Mouse (Mus musculus) adrenal gland, postnatal 36 days (tissue): ENCODE data around the gene Sub1. TPM values are rescaled to one million over a fixed set of nuclear protein-coding genes. Genes with fewer than 3 reads are reported as not detected.
A peak's percentile ranks its signal among the peaks of the same experiment; 100 is the strongest.

Experiments
- DNase-seq, 2 experiments: peaks; one replicate each; pipeline ENCODE4 v3.0.0; 2021; ENCODE audit warnings: mixed read lengths in 1 of 2
- long read RNA-seq, 2 experiments: library from polyadenylated mRNA; stranded (forward); transcript quantifications; one replicate each; pipeline ENCODE4 v2.0.0; 2021; ENCODE audit warnings: borderline sequencing depth in 2 of 2
- total RNA-seq, 2 experiments: library from RNA; stranded (reverse); gene quantifications; 2 replicates each; pipeline ENCODE4 v1.2.3; 2021

Gene Sub1
- 100 to 1,000 TPM; 226 to 248 TPM for total RNA-seq
- long read RNA-seq, experiment 1, transcript Sub1-201 (5 exons, 3,372 nt), result major isoform, 241 of 296 reads
- long read RNA-seq, experiment 1, partial matches to known transcripts, result 46 of 296 reads
- long read RNA-seq, experiment 1, other reads (novel, unspliced or antisense), result 9 of 296 reads
- long read RNA-seq, experiment 2, transcript Sub1-201 (5 exons, 3,372 nt), result major isoform, 92 of 98 reads
- long read RNA-seq, experiment 2, partial matches to known transcripts, result 1 of 98 reads
- long read RNA-seq, experiment 2, other reads (novel, unspliced or antisense), result 5 of 98 reads

DNA sequence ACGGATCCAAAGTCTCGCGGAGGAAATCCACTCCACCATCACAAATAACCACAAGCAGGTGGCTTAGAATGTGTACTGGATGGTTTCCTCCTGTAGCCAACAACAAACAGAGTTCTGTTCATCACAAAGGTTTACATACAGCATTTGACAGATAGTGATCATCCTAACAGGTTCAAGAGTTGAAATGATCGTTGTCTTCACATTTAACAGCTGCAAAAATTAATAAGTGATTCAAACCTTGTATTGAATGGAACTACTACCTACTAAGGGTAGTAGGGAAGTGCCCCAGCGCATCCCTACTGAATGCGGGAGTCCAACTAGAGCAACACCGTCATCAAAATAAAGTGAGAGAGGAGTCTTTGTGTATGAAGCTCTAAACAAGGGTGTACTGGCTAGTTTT lies at the start of gene Sub1:
Sub1 (minus strand) TSS at position 101 of the 400 bp plus-strand sequence.
- DNase-seq, result no peak

DNA sequence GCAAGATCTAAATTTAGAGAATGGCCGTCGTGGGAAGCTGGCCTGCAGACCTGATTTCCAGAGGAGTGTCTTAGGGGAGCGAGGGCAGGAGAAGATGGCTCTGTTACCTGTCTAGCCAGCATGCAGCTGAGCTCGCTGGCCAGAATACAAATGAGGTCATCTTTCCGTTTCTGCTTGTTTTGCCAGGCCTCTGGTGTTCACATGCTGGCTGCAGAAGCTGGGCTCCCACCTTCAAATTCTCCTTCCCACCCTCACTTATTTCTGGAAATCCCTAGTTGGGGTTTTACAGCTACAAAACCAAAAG lies 43.6 kb upstream of the Sub1 start:
- DNase-seq, result no peak

DNA sequence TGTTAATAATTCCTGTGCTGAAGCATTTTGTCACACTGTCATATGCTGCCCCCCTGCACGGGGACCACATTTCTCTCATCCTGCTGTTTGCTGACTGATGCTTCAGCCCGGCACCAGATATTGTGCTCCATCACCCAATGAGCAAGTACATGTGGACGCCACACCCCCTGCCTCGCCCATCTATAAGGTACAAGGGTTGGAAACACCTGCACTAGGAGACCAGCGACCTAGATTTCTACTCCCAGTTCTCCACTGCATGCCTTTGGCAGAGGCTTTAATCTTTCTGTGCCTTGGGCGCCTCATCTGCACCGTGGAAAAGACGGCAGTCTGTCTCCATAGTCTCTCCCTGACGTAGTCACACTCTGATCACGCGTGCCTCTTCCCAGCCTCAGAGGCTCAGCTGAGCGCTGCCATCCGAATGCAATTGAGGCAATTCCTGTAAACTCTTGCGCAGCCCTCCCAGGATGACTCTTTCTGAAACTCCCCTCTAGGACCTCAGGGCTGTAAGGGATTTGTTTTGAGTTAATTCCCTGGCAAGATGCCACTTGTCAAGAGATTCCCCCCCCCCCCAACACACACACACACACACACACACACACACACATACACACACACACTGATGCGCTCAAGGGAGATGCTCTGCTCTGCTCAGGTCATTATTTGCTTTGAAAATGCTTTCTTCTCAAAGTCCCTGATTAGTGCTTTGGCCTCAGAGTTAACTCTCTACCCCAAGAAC lies 43.1 kb upstream of the Sub1 start:
- DNase-seq, result no peak

DNA sequence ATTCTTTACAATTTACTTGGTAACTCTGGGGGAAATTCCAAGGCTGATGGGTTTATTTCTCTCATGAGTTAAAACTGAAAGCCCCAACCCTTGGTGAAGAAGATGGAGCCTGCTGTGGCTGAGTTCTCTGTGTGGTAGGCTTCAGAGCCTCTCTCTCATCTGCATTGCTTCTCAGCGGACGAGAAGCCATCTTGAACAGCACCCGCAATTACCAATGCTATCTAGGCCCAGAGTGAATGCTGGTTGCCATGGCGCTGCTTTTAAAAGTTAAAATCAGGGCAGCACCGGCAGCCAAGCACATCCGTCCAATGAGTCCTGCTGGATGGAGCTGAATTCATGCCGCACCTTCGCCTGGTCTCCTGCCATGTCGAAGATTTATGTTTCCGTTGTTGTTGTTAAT lies 42.5 kb upstream of the Sub1 start:
- no peak for DNase-seq

DNA sequence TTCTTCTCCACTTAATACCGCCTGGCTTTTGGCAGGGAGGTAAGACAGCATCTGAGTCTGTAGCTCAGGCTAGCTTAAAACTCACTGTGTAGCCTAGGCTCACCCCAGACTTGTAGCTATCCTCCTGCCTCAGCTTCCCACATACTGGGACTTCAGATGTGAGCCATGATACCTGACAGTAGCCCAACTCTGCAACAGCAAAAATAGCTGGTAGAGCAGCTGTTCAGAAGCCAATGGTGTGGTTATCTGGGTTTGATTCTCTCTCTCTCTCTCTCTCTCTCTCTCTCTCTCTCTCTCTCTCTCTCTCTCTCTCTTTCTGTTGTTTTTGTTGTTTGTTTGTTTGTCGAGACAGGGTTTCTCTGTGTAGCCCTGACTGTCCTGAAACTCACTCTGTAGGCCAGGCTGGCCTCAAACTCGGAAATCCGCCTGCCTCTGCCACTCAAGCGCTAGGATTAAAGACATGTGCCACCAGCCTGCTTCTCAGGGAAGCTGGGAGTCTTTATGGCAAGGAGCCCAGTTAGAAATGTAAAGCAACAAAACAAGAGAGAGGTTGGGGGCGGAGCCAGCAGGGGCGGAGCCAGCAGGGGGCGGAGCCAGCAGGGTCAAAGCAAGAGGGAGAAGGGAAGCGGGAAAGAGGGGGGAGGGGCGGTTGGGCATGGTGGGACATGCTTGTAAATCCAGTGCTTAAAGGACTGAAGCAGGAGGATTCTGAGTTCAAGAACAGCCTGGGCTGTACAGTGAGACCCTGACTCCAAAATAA lies 41.3 kb upstream of the Sub1 start:
- no peak for DNase-seq

DNA sequence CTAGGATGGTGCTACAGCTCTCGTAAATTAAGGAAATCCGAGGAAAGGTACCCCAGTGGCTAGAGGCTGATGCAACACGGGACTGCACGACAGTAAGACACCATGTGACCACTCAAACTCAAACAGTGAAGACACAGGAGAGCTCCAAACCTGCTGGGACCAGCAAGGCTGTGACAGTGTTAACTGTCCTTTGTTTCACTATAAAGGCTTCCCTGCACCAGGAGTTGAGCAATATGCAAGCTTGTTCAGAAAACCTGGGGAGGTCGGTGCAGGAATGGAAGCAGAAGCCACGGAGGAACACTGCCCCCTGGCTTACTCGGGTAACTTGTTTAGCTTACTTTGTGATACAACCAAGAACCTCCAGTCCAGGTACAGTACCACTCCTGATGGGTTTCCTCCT lies 40.4 kb upstream of the Sub1 start:
- peak; percentile 14 to 37 for DNase-seq

DNA sequence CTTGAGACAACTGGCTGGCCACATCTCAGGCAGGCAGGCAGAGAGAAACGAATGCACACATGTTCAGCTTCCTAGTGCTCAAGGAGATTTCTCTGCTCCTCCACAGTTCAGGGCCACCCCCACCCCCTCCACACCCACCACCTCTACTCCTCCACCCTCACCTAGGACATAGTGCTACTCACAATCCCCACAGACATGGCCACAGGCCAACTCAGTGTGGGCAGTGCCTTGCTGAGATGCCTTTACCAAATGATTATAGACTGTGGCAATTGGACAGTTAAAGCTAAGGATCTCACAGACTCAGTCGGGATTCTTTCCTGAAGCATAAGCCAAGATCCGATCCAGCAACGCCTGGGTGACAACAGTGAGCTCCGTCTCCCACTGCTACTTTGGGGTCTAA lies 39.9 kb upstream of the Sub1 start:
- DNase-seq, result no peak

DNA sequence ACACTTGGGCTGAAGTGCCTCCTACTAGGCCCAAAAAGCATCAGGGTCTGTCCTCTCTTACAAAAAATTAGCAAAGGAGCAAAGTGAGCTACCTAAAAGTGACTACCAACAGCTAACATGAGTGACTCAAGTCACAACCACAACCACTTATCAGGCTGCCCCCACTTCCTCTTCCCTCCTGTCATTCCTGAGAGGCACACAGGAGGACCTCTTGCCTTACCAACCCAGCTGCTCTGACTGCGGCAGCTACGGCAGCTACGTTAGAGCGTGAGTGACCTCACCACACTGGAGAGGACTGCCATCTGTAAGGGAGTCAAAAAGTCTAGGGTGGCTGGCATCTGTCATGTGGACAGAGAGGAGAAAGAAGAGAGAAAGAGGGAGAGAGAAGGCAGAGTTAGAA lies 37.5 kb upstream of the Sub1 start:
- no peak for DNase-seq

DNA sequence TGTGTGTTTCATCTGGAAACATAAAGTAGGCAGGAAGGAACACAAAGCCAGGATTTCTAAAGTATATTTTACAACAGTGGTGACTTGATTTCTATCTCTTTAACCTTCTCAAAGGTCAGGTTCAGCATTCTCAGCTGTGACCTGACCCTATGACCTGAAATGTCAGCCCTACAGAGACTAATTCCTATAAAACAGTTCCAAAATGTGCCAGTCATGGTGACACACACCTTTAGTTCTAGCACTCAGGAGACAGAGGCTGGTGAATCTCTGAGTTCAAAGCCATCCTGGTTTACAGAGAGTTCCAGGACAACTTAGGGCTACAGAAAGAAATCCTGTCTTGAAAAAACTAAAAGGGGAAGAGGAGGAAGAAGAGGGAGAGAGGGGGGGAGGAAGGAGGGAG lies 36.4 kb upstream of the Sub1 start:
- DNase-seq, result no peak

DNA sequence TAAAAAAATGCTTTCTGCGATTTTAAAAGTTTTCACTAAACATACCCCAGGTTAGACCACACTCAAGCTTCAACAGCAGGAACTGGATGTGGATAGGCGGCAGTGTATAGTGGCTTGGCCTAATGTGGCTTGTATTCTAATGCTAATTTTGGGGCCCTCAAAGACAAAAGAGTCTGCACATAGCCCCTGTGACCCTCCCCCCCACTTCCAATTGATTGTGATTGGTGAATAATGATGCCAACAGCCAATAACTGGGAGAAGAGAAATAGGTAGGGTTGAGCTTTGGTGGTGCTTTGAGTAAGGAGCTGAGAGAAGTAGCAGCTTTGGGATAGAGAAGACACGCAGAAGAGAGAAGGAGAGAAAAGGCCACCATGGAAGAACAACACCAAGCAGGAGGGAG lies 35.7 kb upstream of the Sub1 start:
- DNase-seq, result no peak

DNA sequence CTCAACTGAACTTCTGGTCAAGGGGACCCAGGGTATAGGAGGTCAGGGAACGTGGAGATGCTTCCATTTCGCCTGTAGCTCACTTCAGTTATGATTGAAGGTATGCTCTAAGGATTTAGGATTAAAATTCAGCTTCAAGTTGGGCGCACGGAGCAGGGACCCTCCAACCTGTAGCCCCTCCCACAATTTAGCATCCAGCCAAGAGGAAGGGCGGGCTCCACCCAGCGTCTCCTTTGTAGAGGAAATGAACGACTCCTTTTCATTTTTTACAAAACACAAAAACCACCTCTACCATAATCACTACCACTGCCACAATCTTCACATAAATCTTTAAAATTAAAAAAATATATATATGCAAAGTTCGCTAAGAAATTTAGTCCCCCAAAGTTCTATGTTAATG lies 35.1 kb upstream of the Sub1 start:
- DNase-seq, result no peak

DNA sequence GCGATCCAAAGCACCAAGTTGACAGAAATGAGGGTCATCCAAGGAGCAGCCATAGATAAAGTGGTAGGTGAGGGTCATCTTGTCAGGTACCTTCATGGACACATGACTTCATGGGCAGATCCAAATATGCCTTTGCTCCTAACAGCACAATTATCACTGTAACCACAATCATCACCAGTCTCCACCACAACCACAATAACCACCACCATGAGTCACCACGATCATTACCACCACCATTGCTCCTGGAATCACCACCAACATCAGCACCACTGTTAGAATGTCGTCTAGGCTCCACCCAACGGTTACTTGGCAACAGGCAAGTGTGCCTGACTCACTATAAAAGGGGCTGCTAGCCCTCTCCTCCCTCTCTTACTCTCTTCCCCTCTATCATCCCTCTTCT lies 33.4 kb upstream of the Sub1 start:
- DNase-seq, result no peak

DNA sequence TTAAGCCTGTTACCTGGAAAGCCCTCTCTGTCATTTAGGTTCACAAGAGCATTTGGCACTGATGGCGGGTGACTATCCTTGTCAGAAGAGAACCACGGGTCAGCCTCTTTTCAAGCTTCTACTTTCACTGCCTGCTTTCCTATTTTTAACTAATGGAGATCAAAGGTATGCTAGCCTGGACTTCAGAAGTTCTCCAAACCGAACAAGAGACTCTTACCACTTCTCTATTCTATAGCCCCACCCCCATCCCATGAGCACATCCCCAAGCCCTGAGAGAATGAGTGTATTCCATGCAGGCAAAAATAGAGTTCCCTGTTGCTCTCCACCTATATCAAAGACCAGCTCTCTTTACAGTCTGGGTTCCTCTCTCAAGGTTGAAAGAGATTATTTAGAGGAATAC lies 31.0 kb upstream of the Sub1 start:
- DNase-seq, result no peak

DNA sequence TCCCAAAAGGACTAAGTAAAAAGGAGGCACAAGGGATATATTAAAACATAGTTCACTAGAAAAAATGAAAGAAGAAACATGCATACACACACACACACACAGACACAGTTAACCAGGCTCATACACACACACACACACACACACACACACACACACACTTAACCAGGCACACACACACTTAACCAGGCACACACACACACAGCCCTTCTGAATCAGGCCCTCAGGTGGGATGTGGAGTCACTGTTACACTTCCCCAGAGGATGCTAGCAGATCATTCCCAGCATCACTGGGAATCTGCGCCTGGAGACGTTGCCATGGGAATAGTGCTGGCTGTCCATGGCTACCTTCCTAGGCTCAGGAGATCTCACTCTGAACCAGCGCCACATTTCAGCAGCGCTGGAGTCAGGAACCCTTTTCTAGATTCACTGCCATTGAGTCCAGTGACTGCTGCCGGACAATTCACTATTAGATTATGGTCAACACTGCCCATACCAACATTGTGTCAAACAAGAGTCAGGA lies 30.2 kb upstream of the Sub1 start:
- no peak for DNase-seq

DNA sequence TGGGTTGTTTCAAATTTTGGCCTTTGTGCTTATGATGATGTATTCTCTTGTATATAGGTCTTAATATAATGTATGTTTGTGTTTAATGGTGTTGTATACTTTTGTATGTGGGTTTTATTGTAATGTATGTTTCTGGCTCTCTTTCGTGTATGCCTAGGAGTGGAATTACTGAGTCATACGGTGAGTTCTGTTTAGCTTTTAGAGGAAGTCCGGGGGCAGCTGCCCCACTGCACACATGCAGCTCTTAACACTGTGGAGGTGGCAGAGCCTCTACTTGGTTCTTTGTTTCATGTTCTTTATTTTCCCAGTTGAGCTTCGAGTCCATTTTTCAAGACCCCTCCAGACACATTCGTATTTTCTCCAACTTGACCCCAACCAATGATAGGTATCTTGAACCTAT lies 29.2 kb upstream of the Sub1 start:
- no peak for DNase-seq

DNA sequence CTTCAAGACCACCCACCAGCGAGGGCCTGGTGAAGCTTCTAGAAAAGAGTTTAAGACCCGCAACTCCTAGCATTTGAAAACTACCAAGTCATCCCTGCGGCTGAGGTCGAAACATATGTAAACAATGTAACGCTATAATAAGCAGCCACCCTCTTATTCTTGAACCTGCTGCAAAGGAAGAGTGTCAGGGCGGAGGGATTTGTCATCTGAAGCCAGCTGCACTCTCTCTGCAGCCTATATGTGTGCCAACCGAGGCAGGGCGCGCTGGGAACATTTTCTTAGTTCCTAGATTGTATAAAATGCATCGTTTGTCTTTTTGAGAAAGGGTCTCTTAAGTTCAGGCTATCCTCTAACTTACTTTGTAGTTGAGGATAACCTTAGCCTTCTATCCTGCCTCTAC lies 28.6 kb upstream of the Sub1 start:
- no peak for DNase-seq

DNA sequence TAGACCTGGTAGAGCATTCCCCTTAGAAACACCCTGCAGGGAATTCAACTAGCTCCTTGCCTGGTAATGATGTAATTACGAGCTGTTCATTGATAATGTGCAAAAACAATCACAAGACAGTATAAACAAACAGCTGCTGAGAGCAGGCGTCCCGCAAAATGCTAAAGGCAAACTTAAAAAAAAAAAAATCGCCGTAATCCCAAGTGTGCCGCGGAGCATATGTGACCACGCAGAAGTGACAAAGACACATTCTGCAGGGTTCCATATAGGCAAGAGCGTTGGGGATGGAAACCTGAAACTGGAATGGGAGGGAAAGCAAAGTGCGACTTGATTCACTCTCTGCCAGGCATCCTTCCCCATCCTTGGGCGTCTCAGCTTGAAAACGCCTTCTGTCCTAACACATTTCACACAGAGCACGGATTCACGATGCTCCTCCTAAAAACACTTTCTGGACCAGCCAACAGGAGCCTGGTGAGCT lies 28.0 kb upstream of the Sub1 start:
- DNase-seq, result no peak

DNA sequence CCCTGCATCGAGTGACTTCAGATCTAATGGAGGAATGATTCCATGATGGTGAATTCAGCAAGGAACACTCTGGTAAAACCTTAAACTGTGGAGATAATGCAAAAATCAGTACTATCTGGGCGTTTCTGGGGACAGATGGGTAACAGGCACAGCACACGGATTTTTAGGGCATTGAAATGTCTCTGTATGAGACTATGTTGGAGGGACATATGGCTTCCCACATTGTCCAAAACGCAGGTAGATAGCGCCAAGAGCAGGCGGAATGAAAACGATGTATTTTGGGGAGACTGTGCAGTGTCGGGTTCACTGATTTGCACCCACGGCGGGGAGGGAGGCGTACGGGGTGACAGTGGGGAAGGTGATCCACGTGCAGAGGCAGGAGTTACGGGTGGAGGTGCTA lies 22.7 kb upstream of the Sub1 start:
- no peak for DNase-seq

DNA sequence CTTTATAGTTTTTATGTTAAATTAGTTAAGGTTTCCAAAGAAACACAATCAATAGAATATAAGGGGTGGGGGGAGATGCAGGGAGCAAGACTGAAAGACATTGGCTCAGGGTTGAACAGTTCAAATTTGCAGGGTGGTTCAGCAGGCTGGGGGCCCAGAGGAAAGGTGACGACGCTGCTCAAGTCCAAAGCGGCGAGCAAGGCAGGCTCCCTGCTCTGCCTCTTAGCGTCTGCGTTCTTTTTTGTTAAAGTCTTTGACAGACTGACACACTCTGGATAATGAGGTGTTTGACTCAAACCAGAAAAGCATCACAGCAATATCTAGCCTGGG lies 21.6 kb upstream of the Sub1 start:
- DNase-seq, result no peak

DNA sequence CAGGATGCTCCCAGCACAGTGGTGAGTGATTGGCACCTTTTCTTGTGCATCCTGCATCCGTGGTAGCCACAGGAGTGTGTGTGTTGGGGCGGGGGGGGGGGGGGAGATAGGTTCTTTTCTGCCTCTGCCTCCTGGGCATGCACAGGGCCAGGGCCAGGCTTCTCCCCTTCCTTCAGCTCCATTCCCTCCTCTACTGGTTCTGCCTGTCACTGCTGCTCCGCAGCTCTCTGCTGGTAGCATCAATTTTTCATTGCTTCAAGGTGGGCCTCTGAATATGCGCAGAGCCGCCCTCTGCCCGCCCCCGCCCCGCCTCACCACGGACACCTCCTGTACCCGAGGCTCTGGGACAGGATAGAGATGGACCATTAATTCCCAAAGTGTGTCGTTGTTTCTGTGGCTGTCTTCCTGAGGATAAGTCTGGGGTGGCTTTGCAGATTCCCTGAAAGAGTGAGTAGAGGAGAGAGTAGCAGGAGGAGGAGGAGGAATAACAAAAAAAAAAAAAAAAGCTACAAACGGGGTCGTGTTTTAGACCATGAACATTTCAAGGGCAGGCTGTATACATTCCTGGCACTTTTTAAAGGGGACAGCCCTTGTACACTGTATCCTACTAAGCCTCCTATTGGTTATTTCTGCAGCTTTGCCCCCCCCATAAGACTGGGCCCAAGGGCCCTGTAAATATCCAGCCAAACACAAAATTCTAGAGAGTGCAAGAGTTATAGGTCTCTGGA lies 21.1 kb upstream of the Sub1 start:
- DNase-seq, result no peak

DNA sequence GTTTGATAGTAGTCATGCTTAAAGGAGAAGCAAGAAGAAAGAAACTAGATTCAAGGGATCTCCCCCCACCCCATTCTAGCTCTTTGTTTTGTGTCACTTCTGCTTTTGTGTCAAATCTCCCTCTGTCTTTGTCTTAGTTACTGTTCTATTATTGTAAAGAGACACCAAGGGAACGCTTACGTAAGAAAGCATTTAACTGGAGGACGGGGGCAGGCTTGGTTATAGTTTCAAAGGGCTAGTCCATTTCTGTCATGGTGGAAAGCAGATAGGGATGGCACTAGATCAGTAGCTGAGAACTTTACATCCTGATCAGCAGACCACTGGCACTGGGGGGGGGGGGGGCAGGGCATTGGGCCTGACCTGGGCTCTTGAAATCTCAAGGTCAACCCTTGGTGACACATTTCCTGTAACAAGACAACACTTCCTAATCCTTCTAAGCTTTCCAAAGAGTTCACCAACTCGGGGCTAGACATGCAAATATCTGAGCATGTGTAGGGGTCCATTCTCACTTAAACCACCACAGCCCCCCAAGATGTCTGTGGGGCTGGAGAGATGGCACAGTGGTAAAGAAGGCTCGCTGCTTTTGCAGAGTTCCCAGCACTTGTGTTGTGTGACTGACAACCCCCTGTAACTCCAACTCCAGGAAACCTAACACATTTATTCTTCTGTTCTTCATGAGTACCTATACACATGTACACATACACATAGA lies 17.6 kb upstream of the Sub1 start:
- no peak for DNase-seq
